Mouse (Mus musculus) left cerebral cortex, adult 8-10 months (tissue): ENCODE results near the gene Olfr1274-ps. TPM values are rescaled to one million over a fixed set of nuclear protein-coding genes. Genes with fewer than 3 reads are reported as not detected.
"Not testable (repeated sequence)": the region's sequence is repeated elsewhere in the genome, so short reads cannot be mapped to it uniquely, and the experiment has no call there.

Experiments used
- DNase-seq, 2 experiments: peaks; one replicate each; pipeline ENCODE4 v3.0.0; 2022; ENCODE audit warnings: low spot score in 2 of 2
- total RNA-seq, 4 experiments: library from RNA; stranded (reverse); gene quantifications; 2 replicates each; pipeline ENCODE4 v1.2.4; 2022

Gene Olfr1274-ps
- total RNA-seq = not detected

DNA sequence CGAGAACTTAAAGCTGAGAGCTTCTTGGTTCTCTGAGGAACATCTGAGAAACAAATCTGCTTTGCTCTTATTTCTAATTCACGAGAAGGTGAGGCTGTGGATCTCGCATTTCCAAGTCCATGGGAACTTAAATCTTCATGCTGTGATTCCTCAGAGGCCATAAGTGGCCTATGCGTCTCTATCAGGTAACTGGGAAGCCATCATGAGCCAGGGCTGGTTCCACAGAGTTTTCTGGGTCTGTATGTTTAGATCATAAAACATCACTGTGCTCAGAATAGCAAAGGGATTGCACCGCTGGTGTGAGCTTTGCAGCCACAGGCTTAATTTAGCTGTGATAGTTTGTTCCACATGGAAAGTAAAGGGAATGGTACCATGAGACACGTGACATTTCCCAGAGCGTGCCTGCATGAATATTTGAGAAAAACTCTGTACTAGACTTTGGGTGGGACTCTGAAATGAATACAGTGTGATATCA, at the start of gene Olfr1274-ps:
Gene Olfr1274-ps, plus strand, starts transcription at position 51 of the 475 bp plus-strand sequence.
- DNase-seq = not testable (repeated sequence)

DNA sequence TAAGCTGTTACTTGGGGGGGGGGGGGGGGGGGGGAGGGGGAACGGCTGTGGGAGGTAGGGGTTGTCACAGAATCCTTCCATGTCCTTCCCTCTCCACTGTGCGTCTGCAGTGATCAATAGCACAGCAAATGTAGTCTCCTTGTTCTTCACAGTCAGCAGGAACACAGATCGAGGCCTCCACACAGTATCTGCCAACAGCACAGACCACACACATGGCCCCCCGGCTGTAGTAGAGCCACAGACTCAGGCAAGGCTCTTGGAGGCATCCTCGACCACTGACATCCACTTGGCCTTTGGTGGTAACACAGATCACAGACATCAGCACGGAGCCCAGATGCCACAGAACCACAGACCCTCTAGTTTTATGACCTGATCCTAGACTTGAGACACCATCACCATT, 47.4 kb upstream of the Olfr1274-ps start:
- DNase-seq = not testable (repeated sequence)

DNA sequence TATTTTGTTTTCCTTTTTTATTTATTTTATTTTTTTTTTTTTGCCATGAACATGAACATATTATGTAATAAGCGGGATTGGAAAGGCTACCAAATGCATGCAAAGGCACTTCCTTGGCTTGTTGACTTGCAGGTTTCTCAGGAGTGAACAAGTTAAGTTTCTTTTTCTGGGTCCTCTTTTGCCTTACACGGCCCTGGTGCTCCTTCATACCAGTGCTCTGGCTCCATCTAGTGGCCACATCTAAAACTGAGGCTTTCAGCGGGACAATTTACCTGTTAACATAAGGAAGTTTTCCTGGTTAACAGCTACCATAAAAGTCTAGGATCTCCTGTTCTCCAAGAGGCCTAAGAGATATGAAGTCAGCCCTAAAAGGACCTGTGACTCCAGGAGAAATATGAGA, 46.9 kb upstream of the Olfr1274-ps start:
- DNase-seq = not testable (repeated sequence)

DNA sequence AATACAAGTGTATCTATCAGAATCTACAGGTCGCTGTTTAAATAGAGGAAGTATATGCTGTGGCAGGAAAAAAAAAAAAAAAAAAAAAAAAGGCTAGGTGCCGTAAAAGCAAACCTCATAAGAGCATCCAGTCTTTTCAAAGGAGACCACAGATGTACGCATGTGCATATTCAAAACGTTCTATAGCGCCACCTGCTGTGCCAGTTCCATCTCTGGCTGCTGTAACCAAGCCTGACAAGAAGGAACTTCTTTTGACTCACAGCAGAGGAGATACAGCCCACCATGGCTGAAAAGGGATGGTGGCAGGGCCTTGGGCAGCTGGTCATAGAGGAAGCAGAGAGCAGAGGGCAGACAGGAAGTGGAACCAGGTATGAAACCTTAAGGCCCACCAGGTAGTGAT, 39.3 kb upstream of the Olfr1274-ps start:
- not testable (repeated sequence) for DNase-seq

DNA sequence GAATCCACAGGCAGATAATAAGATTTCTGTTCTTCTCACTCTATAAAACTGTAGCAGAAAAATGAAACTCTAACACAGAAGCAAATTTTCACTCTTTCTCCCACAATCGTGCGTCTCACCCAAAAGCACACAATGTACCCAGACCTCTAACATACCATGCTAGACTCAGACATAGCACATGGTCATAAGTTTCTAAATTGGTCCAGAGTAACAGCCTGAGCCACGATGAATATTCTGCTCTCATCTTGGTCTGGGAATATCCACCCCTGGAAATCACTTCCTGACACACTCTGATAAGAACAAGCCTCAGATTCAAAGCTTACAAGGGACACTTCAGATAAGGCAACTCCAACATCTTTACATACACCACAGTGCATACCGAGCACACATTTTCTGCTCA, 38.3 kb upstream of the Olfr1274-ps start:
- not testable (repeated sequence) for DNase-seq

DNA sequence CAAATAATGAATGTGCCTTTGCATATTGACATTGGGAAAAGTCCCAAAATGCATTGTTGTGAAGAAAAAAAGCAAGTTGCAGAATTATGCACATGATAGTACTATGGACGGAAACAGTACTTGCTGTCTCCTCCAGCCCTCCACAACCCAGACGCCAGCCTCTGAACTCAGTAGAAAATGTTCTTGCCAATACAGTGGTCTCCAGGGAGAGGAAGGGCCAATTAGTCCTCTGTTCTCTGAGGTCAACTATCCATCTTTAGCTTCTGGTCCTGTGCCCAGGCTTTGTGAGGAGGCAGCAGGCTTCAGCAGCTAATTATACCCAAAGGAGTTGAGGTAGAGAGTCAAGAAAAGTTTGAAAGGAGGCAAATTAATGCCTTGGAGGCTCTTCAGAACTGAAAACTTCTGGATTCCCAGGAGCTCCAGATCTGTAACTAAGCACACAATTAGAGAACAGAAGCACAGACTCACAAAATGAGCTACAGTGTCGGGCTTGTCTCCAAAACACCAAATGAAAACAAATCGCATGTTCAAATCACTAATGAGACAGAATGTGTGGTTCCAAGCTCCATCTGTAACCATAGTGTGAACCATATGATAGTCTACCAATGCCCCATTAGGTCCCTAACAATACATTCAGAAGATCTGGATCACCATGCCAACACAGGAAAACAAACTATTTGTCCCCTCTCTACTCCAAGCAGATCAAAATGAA, 15.8 kb downstream of the Olfr1274-ps start:
- not testable (repeated sequence) for DNase-seq

DNA sequence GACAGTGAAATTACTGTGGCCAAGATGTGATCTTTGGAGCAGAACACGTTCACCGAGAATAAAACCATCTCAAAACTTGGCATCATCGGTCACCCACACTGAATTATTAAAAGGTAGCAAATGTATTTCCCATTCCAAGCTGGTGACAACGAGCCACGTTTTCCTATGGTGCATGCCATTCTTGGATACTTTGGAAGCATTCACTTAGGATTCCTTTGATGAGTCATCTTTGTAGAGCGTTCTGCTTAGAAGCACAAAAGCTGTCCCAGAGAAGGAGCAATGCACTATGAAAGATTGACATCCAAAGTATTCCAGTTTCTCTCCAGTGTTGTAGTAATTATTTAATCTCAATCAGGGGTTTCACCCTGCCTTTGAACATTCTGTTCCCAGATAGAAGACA, 23.8 kb downstream of the Olfr1274-ps start:
- DNase-seq = not testable (repeated sequence)

DNA sequence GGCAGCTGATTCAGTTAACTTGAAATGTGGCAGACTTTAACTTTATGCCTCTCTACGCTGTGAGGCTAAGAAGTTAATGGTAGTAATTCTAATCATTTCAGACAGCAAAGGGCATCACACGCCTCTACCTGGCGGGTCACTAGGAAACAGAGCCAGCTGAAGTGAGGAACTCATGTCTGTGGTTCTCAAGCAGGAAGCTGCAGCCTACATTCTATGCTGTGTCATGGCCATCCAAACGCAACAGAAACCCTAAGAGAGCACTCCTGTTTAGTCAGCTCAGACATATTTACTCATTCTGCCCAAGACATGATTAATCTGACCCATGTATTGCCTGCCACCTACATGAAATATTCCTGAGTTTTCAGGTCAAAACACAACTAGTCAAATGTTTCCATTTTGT, 26.5 kb downstream of the Olfr1274-ps start:
- not testable (repeated sequence) for DNase-seq

DNA sequence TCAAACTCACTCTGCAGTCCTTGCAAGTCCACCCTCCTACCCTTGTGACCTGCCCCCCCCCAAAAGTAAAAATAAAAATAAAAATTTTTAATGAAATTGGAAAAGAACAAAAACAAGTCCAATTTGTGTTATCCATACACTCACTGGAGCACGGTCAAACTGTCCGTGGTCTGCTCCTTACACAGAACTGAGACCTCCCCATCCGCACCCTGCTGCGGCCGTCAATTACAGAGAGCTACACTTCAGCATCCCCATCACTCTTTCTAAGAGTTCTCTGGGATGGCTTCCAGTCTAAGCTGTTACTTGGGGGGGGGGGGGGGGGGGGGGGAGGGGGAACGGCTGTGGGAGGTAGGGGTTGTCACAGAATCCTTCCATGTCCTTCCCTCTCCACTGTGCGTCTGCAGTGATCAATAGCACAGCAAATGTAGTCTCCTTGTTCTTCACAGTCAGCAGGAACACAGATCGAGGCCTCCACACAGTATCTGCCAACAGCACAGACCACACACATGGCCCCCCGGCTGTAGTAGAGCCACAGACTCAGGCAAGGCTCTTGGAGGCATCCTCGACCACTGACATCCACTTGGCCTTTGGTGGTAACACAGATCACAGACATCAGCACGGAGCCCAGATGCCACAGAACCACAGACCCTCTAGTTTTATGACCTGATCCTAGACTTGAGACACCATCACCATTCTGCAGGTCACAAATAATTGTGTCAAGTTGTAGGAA, 30.7 kb downstream of the Olfr1274-ps start:
- DNase-seq = not testable (repeated sequence)

DNA sequence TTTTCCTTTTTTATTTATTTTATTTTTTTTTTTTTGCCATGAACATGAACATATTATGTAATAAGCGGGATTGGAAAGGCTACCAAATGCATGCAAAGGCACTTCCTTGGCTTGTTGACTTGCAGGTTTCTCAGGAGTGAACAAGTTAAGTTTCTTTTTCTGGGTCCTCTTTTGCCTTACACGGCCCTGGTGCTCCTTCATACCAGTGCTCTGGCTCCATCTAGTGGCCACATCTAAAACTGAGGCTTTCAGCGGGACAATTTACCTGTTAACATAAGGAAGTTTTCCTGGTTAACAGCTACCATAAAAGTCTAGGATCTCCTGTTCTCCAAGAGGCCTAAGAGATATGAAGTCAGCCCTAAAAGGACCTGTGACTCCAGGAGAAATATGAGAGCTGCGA, 31.3 kb downstream of the Olfr1274-ps start:
- DNase-seq = not testable (repeated sequence)

DNA sequence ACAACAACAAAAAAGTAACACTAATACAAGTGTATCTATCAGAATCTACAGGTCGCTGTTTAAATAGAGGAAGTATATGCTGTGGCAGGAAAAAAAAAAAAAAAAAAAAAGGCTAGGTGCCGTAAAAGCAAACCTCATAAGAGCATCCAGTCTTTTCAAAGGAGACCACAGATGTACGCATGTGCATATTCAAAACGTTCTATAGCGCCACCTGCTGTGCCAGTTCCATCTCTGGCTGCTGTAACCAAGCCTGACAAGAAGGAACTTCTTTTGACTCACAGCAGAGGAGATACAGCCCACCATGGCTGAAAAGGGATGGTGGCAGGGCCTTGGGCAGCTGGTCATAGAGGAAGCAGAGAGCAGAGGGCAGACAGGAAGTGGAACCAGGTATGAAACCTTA, 39.0 kb downstream of the Olfr1274-ps start:
- not testable (repeated sequence) for DNase-seq

DNA sequence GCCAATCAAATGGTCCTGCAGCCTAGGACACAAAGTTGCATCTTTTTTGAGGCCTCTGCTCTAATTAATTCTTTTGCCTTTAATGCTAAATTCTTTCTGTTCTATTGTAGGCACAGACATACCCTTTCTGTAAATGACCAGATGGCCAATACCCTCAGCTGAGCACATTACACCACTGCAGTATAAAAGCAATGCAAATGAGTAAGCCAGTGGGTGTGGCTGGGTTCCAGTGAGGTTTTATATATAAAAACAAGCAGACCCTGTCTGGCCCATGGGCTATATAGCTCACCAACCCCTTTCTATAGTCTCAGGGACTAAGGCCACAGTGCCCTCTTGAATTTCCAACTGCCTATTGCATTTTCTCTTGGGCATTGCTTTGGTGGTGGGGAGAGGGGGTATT, 41.7 kb downstream of the Olfr1274-ps start:
- DNase-seq = peak in 1 of 2 experiments; percentile 30

DNA sequence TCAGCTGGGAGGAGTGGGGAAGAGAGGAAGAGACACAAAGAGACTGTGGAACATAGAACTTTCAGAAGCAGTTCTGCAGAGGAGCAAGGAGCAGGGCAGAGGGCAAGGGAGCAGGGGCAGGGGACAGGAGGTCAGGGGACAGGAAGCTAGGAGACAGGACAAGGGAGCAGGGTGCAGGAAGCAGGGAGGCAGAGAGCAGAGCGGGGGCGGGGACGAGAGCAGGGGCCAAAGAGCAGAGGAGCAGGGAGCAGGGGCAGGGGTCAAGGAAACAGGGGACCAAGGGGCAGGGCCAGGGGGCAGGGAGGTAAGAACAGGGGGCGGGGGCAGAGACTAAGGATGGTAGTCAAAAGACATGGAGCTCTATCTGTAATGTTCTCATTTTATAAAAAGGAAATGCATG, 43.3 kb downstream of the Olfr1274-ps start:
- DNase-seq = peak in 1 of 2 experiments; percentile 19

DNA sequence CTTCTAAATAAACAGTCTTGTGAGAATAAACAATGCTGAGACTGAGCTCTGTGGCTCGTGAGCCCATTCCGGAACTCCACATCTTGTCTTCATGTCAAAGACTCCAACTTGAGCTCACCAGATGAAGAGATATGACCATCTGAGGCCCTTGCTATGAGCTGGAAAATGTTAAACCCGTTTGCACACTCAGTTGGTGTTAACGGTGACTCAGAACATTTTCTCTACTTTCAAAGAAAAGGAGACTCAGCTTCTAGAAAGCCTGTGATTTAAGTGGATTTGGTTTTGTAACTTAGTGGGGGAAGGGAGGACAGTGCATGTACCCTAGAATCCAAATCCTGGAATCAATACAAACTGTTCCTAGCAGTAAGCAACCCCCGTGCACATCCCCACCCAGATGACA, 45.3 kb downstream of the Olfr1274-ps start:
- no peak for DNase-seq

DNA sequence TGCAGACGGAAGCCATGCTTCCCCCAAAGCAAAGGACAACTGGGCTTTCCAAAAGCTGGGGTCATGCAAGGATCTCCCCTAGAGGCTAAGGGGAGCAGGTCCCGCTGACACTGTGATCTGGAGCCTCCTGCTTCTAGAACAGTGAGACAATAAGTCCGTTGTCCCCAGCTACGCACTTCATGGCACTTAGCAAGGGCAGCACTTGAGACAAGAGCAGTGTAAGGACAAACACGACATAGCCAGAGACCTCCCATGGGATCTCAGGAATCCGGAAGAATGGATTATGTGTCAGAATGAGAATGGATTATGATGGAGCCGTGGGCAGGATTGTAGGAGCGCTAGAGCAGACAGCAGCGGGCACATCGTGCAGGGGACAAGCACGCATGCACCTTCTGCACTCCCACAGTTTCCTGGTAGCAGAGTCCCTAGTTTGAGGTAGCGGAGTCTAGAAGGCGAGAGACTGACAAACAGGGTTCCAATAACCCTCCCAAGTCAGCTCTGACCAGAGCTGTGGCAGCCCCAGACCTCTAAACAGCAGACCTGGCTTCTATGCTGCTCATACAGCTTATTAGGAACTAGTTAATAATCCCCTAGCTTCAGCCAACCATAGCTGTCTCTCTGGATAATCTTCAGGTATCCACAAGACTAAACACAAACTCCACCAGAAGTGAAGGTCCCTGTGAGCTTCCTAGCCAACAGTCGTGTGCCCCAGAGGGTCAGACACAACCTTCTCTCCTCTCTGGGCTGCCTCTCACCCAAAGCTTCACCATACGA, 50.7 kb downstream of the Olfr1274-ps start:
- no peak for DNase-seq

DNA sequence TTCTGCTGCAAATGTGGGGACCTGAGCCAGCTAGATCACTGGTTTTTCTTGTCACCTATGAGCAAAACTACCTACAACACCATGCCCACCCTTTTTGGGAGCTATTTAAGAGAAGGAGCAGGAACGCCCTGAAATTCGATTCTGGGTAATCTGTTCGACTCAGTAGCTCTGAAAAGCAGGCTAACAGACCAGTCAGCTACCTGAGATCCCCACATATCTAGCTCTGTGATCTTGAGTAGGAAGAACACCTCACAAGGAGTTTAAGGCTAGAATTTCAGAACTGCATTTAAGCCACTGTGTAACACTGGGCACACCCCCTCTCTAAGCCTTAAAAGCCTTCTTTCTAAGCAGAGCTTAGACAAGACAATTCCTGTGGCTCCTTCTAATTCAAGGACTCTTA, 53.9 kb downstream of the Olfr1274-ps start:
- no peak for DNase-seq

Other genes starting within 250 kb of the Olfr1274-ps start
- gene Olfr1270, start 245.6 kb upstream of the Olfr1274-ps start, total RNA-seq = not detected
- under 1 TPM in 1 of 4 experiments, not detected in 3; 0.32 TPM for gene Olfr1506, start 174.2 kb upstream of the Olfr1274-ps start, total RNA-seq
- gene Olfr142, start 141.1 kb upstream of the Olfr1274-ps start, total RNA-seq = not detected
- not detected for gene Olfr1271, start 127.7 kb upstream of the Olfr1274-ps start, total RNA-seq
- not detected for gene Olfr1272, start 105.8 kb upstream of the Olfr1274-ps start, total RNA-seq
- under 1 TPM in 1 of 4 experiments, not detected in 3; 0.35 TPM for gene Gm13769, start 76.5 kb upstream of the Olfr1274-ps start, total RNA-seq
- gene Ptprj, start 182.0 kb downstream of the Olfr1274-ps start, total RNA-seq = 100 to 1,000 TPM in 1 of 4 experiments, 10 to 100 TPM in 3; 90.8 to 104 (median 95.0) TPM